Mouse (Mus musculus) lung, adult 18-20 months (tissue): ENCODE results near the gene Gm42715.

ENCODE experiments used
- DNase-seq, 2 experiments: peaks; one replicate each; pipeline ENCODE4 v3.0.0; 2022; ENCODE audit warnings: mixed read lengths in 2 of 2

The Gm42715 gene

DNA sequence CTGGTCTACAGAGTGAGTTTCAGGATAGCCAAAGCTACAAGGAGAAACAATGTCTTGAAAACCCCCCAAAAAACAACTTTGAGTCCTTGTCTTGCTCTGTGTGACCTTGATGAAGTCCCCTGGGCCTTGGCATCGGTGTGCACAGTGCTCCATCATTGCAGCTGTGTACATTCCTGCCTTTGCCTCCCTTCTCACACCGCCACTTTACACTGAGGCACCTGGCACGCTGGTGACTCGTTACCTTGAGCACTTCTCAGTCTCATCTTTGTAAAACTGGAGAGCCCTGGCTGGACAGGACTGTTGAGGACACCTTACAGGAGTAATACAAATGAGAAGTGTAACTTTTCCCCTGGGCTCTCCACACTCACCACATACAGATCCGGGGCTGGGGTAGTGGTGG, 67.8 kb downstream of the Gm42715 start:
- DNase-seq, result no peak

DNA sequence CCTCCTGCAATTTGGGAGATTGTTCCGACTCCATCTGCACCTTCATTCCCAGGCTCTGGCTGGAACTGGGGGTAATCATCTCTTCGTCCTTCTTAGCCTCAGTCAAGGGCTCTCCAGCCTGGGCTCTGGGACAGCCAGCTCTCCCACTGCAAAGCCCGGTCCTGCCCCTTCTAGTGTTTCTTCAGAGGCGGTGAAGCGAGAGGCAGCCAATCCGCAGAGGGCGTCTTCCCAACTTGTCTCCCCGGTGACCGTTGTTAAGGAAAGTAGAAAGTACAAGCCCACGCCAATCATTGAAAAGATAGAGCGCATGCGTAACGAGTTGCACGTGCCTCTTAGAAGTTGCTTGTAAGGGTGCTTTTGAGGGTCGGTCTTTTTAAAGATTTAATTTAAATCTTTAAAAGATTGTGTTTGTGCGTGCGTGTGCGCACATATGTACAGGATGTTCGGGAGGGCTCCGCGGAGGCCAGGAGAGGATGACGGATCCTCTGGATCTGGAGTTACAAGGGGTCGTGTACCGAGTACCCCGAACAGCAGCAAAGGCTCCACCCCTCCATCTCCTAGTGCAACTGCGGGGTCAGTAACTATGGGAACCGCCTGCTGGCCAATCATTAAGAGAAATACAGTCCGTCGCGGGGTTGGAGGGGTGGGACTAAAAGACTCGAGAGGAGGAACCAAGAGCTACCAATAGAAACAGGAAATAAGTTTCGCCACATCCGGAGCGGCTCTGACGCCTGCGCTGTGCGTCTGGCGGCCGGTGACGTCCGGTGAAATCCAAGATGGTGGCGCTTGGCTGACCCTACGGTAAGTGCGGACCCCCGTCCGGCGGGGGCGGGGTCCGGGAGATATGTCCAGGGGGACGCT, 68.9 kb downstream of the Gm42715 start, which contains the start of the genes Ccdc189 and Rnf40:
TSS of gene Ccdc189 (minus strand) at position 585 of the 861 bp plus-strand sequence.
TSS of gene Rnf40 (plus strand) at position 757 of the 861 bp plus-strand sequence.
- DNase-seq, result peak; percentile 97 to 98

GRCm38 (mm10) chr7:127588901-127589300, 69.5 kb downstream of the Gm42715 start:
- no peak for DNase-seq

DNA sequence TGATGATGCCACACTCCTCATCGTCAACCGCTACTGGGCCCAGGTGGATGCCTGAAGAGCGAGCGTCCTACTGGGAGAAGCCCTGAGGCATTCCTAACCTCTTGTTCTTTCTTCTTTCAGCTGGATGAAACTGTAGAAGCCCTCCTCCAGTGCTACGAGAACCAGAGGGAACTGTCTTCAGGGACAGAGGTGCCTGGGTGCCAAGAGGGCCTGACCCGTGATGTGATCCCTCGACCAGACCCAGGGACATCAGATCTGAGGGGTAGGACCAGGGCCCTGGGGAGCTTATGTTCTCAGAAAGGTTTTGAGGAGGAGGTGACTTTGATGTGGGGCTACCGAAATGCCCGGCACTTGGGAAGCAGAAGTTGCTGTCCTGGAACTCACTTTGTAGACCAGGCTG, 70.3 kb downstream of the Gm42715 start:
- no peak for DNase-seq

GRCm38 (mm10) chr7:127591108-127591507, 71.7 kb downstream of the Gm42715 start:
- DNase-seq, result no peak

GRCm38 (mm10) chr7:127592575-127592974, 73.2 kb downstream of the Gm42715 start:
- DNase-seq, result no peak

DNA sequence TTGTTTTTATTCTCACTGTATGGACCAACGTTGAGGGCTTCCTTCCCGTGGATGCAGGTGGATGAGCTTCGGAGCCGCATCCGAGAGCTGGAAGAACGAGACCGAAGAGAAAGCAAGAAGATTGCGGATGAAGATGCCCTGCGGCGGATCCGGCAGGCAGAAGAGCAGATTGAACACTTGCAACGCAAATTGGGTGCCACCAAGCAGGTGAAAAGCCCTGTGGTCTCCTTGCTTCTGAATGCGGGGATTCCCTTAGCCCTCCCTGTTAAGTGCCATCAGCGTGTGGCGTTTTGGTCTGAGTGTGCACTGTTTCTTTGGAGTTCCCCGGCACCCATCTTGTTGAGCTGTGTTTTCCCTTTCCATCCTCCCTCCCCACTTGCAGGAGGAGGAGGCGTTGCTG, 77.4 kb downstream of the Gm42715 start:
- DNase-seq, result no peak

DNA sequence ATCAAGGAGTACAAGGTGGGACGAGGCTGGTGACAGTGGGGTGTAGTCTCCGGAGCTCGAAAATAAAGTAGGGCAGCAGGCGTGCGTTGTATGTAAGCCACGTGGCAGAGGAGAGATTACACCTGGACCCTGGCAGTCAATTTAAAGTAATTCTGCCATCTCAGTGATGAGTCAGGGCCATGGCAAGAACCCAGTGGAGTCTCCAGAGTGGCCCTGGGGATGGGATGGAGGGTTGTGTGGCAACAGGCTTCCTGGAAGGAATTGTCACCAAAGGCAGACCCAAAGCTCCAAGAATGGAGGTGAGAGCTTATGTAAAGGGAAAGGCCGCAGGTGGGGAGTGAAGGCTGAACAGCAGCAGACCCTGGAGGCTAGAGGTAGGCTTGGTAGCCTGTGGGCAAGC, 81.2 kb downstream of the Gm42715 start:
- no peak for DNase-seq

DNA sequence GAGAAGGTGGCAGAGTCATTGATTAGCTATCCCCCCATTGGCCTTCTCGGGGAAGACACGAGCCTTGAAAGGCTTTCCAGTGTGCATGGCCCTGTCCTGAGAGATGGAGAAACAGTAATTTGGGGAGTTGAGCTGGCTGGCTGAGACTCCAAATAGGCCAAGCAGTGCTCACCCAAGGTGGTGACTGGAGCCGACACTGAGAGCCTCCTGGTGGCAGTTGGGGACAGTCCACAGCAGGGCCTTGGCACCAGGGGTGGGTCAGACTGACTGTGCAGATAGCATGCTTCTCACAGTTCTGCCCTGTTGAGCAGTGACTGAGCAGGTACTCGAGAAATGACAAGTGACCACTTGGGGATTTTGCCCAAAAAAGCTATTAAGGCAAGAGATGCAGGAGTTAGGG, 82.4 kb downstream of the Gm42715 start:
- no peak for DNase-seq

GRCm38 (mm10) chr7:127602903-127603302, 83.5 kb downstream of the Gm42715 start:
- no peak for DNase-seq

- DNase-seq, result no peak
Observed at GRCm38 (mm10) chr7:127604256-127604655, 84.9 kb downstream of the Gm42715 start.

- peak; percentile 81 to 88 for DNase-seq
Observed at GRCm38 (mm10) chr7:127607150-127607549, 87.8 kb downstream of the Gm42715 start.

DNA sequence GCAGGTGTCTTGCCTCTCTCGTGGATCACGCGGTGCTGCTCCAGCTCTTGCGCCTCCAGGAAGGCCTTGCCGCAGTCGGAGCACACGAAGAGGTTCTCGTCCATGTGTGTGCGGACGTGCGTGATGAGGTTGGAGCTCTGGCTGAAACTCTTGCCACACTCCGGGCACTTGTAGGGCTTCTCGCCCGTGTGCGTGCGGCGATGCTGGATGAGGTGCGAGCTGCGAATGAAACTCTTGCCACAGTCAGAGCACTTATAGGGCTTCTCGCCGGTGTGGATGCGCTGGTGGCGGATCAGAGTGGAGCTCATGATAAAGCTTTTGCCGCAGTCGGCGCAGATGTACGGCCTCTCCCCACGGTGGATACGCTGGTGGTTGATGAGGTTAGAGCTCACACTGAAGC, 91.6 kb downstream of the Gm42715 start:
- DNase-seq, result no peak

DNA sequence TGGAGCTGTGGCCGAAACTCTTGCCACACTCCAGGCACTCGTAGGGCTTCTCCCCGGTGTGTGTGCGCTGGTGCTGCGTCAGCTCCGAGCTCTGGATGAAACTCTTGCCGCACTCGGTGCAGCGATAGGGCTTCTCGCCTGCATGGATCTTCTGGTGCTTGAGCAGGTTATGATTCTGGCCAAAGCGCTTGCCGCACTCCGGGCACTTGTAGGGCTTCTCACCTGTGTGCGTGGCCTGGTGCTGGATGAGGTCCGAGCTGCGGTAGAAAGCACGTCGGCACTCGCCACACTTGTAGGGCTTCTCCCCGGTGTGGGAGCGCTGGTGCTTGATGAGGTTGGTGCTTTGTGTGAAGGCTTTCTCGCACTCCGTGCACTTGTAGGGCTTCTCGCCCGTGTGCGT, 92.2 kb downstream of the Gm42715 start:
- DNase-seq, result no peak

- DNase-seq, result no peak
Observed at GRCm38 (mm10) chr7:127613501-127613900, 94.1 kb downstream of the Gm42715 start.

- no peak for DNase-seq
Observed at GRCm38 (mm10) chr7:127614091-127614490, 94.7 kb downstream of the Gm42715 start.

DNA sequence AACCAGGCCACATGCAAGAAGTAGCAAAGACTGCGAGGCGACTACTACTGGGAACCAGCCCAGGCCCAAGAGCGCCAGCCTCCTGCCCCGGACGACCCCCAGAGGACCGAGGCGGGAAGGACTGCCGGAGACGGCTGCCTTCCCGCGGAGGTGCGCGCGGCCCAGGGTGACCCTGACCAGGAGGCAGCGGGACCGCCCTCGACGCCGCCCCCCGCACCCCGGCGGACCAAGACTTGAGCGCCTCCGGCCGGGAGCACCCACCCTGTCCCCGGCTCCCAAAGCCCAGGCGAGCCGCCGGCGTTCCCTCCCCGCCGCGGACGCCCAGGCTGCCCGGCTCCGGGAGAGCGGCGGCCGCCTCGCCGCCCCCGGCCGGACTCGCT, 95.1 kb downstream of the Gm42715 start:
- DNase-seq, result peak; percentile 48 to 53

DNA sequence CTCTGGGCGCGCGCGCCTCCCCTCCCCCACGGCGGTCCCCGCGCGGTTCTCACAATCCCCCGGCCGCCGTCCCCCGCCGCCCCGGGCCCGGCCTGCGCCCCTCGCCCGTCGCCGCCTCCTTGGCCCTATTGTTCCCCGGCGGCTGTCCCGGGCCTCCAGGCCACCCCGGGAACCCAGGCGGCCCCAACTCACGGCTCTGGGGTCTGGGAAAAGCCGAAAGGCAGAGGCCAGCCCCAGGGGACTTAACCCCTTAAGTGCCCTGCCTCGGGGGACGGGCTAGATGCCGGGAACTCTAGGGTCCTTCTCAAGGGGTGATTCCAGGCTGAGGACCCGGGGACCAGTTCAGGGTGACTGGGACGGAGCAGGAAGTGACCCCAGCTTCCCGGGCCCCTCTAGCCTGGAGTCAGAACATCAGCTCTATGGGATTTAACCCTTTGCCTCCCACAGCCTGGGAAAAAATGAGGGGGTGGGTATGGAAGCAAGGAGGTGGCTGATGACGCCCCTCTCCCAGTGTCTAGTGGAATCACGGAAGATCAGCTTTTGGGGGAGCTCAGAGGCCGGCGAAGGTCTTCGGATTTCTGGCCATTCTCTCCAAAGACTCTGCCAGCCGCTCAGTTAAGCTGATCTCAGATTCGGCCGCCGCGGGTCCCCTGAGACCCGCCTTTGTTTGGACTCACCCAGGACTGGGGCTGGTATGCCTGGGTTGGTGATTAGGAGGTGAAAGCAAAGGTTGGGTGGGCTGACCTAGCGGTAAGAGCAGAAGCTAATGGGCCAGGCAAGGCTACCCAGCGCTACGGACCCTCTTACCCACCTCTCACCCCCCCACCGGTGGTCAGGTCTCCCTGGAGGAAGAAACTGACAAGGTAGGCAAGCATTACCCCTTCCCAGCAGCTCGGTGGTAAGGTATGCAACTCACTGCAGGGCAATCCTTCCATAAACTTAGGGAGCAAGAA, 95.8 kb downstream of the Gm42715 start, which contains the start of gene Zfp629:
TSS of gene Zfp629 (minus strand) at position 907 of the 953 bp plus-strand sequence.
- peak; percentile 69 to 74 for DNase-seq

DNA sequence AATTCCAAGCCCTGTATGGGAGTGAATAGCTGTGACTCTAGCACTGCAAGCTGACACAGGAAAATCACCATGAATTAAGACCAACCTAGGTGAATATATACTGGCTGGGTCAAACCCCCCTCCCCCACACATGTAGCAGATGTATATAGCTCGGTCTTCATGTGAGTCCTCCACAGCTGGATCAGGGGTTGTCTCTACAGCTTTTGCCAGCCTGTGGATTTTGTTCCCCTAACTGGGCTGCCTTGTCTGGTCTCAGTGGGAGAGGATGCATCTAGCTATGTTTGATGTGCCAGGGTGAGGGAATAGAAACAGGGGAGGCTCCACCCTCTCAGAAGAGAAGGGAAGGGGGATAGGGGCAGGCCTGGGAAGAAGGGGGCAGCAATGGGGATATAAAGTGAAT, 97.0 kb downstream of the Gm42715 start:
- no peak for DNase-seq
